Mouse (Mus musculus): Measurements from ENCODE around the gene Fkbpl.

The Fkbpl gene

GRCm38 (mm10) chr17:34670235-34670634 lies 25.7 kb downstream of the Fkbpl start, which contains the start of gene Tnxb:
Gene Tnxb (plus strand): TSS chr17:34670535.
- no peak for DNase-seq

GRCm38 (mm10) chr17:34671151-34672066 lies 26.8 kb downstream of the Fkbpl start:
- no peak for DNase-seq

- DNase-seq = no peak
These were observed 27.8 kb downstream of the Fkbpl start for GRCm38 (mm10) chr17:34672246-34672792.

GRCm38 (mm10) chr17:34673139-34673538 lies 28.6 kb downstream of the Fkbpl start:
- DNase-seq = no peak

GRCm38 (mm10) chr17:34674524-34675204 lies 30.1 kb downstream of the Fkbpl start:
- no peak for DNase-seq

- no peak for DNase-seq
These were observed 30.9 kb downstream of the Fkbpl start for GRCm38 (mm10) chr17:34675205-34676092.

GRCm38 (mm10) chr17:34676093-34676460 lies 31.5 kb downstream of the Fkbpl start:
- no peak for DNase-seq

GRCm38 (mm10) chr17:34676671-34677070 lies 32.1 kb downstream of the Fkbpl start:
- DNase-seq = no peak

GRCm38 (mm10) chr17:34680191-34680590 lies 35.6 kb downstream of the Fkbpl start:
- no peak for DNase-seq

GRCm38 (mm10) chr17:34680621-34681020 lies 36.1 kb downstream of the Fkbpl start:
- DNase-seq = no peak

GRCm38 (mm10) chr17:34681132-34681571 lies 36.6 kb downstream of the Fkbpl start:
- DNase-seq = no peak

- DNase-seq = no peak
These were observed 37.4 kb downstream of the Fkbpl start for GRCm38 (mm10) chr17:34681881-34682536.

- DNase-seq = no peak
These were observed 38.6 kb downstream of the Fkbpl start for GRCm38 (mm10) chr17:34683179-34683578.

GRCm38 (mm10) chr17:34683686-34684220 lies 39.2 kb downstream of the Fkbpl start:
- no peak for DNase-seq

- DNase-seq = no peak
These were observed 39.8 kb downstream of the Fkbpl start for GRCm38 (mm10) chr17:34684253-34684893.

GRCm38 (mm10) chr17:34685120-34686110 lies 40.9 kb downstream of the Fkbpl start:
- peak in 1 of 2 experiments; percentile 11 for DNase-seq

- no peak for DNase-seq
These were observed 44.3 kb downstream of the Fkbpl start for GRCm38 (mm10) chr17:34688889-34689288.

- DNase-seq = no peak
These were observed 45.9 kb downstream of the Fkbpl start for GRCm38 (mm10) chr17:34690458-34690857.

- no peak for DNase-seq
These were observed 48.3 kb downstream of the Fkbpl start for GRCm38 (mm10) chr17:34692906-34693305.
